Mouse (Mus musculus) intestine, postnatal 0 days (tissue): ENCODE data around the gene Apba2. TPM values are rescaled to one million over a fixed set of nuclear protein-coding genes. Genes with fewer than 3 reads are reported as not detected.

ENCODE experiments used
- ATAC-seq: fragments of 200-750 bp; cut with Nextera tagmentation; 2 replicates; pipeline ENCODE4 v1.8.0; 2017; ENCODE audit warnings: mild to moderate bottlenecking, moderate TSS enrichment, moderate library complexity
- H3K27ac ChIP-seq: fragments of 300-500 bp; sonication (generic); 2 replicates; pipeline ENCODE4 v1.5.1; 2014; ENCODE audit warnings: mild to moderate bottlenecking, low read depth, low read length, moderate library complexity
- H3K27me3 ChIP-seq: fragments of 300-500 bp; sonication (generic); replicated peaks from 2 replicates; pipeline ENCODE4 v1.6.1; 2014; ENCODE audit warnings: low read length, mixed read lengths; ENCODE audit not compliant: control insufficient read depth, insufficient read depth
- H3K36me3 ChIP-seq: fragments of 300-500 bp; sonication (generic); 2 replicates; pipeline ENCODE4 v1.6.1; 2014; ENCODE audit warnings: mild to moderate bottlenecking, moderate library complexity; ENCODE audit not compliant: control insufficient read depth, insufficient read depth
- H3K4me1 ChIP-seq: fragments of 300-500 bp; sonication (generic); replicated peaks from 2 replicates; pipeline ENCODE4 v1.6.1; 2014; ENCODE audit warnings: antibody characterized with exemption, low read length, mixed read lengths; ENCODE audit not compliant: control insufficient read depth, insufficient read depth
- H3K4me2 ChIP-seq: fragments of 300-500 bp; sonication (generic); replicated peaks from 2 replicates; pipeline ENCODE4 v1.6.1; 2014; ENCODE audit warnings: low read depth, mild to moderate bottlenecking, moderate library complexity
- H3K4me3 ChIP-seq: fragments of 300-500 bp; sonication (generic); 2 replicates; pipeline ENCODE4 v1.5.1; 2014; ENCODE audit warnings: low read depth, low read length
- H3K9ac ChIP-seq: fragments of 300-500 bp; sonication (generic); 2 replicates; pipeline ENCODE4 v1.6.1; 2014; ENCODE audit warnings: mild to moderate bottlenecking, low read depth, low read length
- H3K9me3 ChIP-seq: fragments of 300-500 bp; sonication (generic); 2 replicates; pipeline ENCODE4 v1.6.1; 2016; ENCODE audit warnings: mixed run types; ENCODE audit not compliant: control insufficient read depth
- CTCF ChIP-seq: sonication (generic); IDR thresholded peaks from 2 replicates; pipeline ENCODE4 v1.5.1; 2016; ENCODE audit warnings: low read depth, mild to moderate bottlenecking, control low read depth, antibody characterized with exemption, moderate library complexity
- WGBS: fragments of 180-500 bp; shearing (Covaris S2); extraction: QIAGEN DNeasy Blood & Tissue Kit; methylation state at CpG from one replicate; pipeline ENCODE4 v1.1.7; 2014; 5-methylcytosine and 5-hydroxymethylcytosine counted together
- polyA plus RNA-seq: library from polyadenylated mRNA; unstranded; fragments of >200 nt; fragmentation: Nextera tagmentation; extraction: Ambion mirVana; gene quantifications from 2 replicates; pipeline ENCODE4 v1.2.1, GENCODE M21; 2015

Gene Apba2
- polyA plus RNA-seq, 1 experiment from 2014 or later = 4.3 TPM

- no peak overlapping the region for H3K4me2 ChIP-seq
- H3K4me3 ChIP-seq = no peak overlapping the region
- WGBS = 81% methylated on average over 5 of the region's 5 CpGs
- H3K27me3 ChIP-seq = no peaks in the 10 kb centered on the region
- H3K36me3 ChIP-seq = no peaks in the 10 kb centered on the region
- no peak overlapping the region for H3K27ac ChIP-seq
- no peak overlapping the region for H3K9ac ChIP-seq
- H3K4me1 ChIP-seq = no peaks in the 10 kb centered on the region
- no peak for TF ChIP-seq CTCF
- no peaks in the 10 kb centered on the region for H3K9me3 ChIP-seq
- no peak for ATAC-seq
These were observed 20.3 kb downstream of the Apba2 start for GRCm38 (mm10) chr7:64521695-64522408.

- Histone ChIP-seq H3K27me3 (no peaks in the 10 kb centered on the region), H3K9me3 (no peaks in the 10 kb centered on the region), H3K4me1 (no peaks in the 10 kb centered on the region), H3K36me3 (no peaks in the 10 kb centered on the region), H3K4me2 (no peak overlapping the region), H3K27ac (no peak overlapping the region), H3K4me3 (no peak overlapping the region), H3K9ac (no peak overlapping the region)
- 35% methylated on average over 1 of the region's 1 CpGs for WGBS
- no peak for TF ChIP-seq CTCF
- ATAC-seq = no peak
These were observed 20.9 kb downstream of the Apba2 start for GRCm38 (mm10) chr7:64522409-64522730.

- H3K4me1 ChIP-seq = no peaks in the 10 kb centered on the region
- no peaks in the 10 kb centered on the region for H3K9me3 ChIP-seq
- no peak for ATAC-seq
- H3K9ac ChIP-seq = no peak overlapping the region
- no peaks in the 10 kb centered on the region for H3K27me3 ChIP-seq
- H3K36me3 ChIP-seq = no peaks in the 10 kb centered on the region
- no peak overlapping the region for H3K4me3 ChIP-seq
- H3K4me2 ChIP-seq = no peak overlapping the region
- WGBS = 95% methylated on average over 1 of the region's 1 CpGs
- TF ChIP-seq CTCF = no peak
- no peak overlapping the region for H3K27ac ChIP-seq
These were observed 29.8 kb downstream of the Apba2 start for GRCm38 (mm10) chr7:64531297-64531696.

- no peak for TF ChIP-seq CTCF
- WGBS = 87% methylated on average over 6 of the region's 6 CpGs
- Histone ChIP-seq H3K27ac (no peak overlapping the region), H3K36me3 (no peaks in the 10 kb centered on the region), H3K4me1 (no peaks in the 10 kb centered on the region), H3K9ac (no peak overlapping the region), H3K9me3 (no peaks in the 10 kb centered on the region), H3K4me2 (no peak overlapping the region), H3K27me3 (no peaks in the 10 kb centered on the region), H3K4me3 (no peak overlapping the region)
- ATAC-seq = no peak
These were observed 31.9 kb downstream of the Apba2 start for GRCm38 (mm10) chr7:64533374-64533773.

GRCm38 (mm10) chr7:64535269-64535668 is 33.8 kb downstream of the Apba2 start:
- H3K27me3 ChIP-seq = no peaks in the 10 kb centered on the region
- no peak overlapping the region for H3K9ac ChIP-seq
- H3K9me3 ChIP-seq = no peaks in the 10 kb centered on the region
- no peak overlapping the region for H3K4me2 ChIP-seq
- no peaks in the 10 kb centered on the region for H3K36me3 ChIP-seq
- TF ChIP-seq CTCF = no peak
- H3K4me3 ChIP-seq = no peak overlapping the region
- H3K27ac ChIP-seq = no peak overlapping the region
- WGBS = 77% methylated on average over 2 of the region's 2 CpGs
- no peaks in the 10 kb centered on the region for H3K4me1 ChIP-seq
- ATAC-seq = no peak

GRCm38 (mm10) chr7:64539450-64540148 is 38.1 kb downstream of the Apba2 start:
- no peak overlapping the region for H3K9ac ChIP-seq
- no peaks in the 10 kb centered on the region for H3K4me1 ChIP-seq
- 60% methylated on average over 10 of the region's 10 CpGs for WGBS
- H3K9me3 ChIP-seq = no peaks in the 10 kb centered on the region
- no peak overlapping the region for H3K4me3 ChIP-seq
- H3K27me3 ChIP-seq = no peaks in the 10 kb centered on the region
- no peaks in the 10 kb centered on the region for H3K36me3 ChIP-seq
- H3K4me2 ChIP-seq = no peak overlapping the region
- no peak for ATAC-seq
- H3K27ac ChIP-seq = no peak overlapping the region
- TF ChIP-seq CTCF = no peak
